Mouse (Mus musculus) brain, embryonic 14.5 days (tissue): ENCODE measurements around the gene Ogg1.

Source experiments
- CTCF ChIP-seq: fragments of 200-500 bp; IDR thresholded peaks from 2 replicates; pipeline ENCODE4 v1.5.1; 2012; ENCODE audit warnings: inconsistent platforms, mild to moderate bottlenecking, moderate library complexity, borderline replicate concordance; ENCODE audit not compliant: insufficient read depth, insufficient read length; ENCODE audit errors: extremely low read depth
- POLR2A ChIP-seq: fragments of 200-500 bp; IDR thresholded peaks from 2 replicates; pipeline ENCODE4 v1.6.1; 2012; ENCODE audit warnings: mild to moderate bottlenecking, inconsistent platforms, borderline replicate concordance; ENCODE audit not compliant: poor library complexity, insufficient read depth, insufficient read length, severe bottlenecking; ENCODE audit errors: extremely low read depth

- TF ChIP-seq POLR2A (no peak), CTCF (no peak)
Observed at GRCm38 (mm10) chr6:113287236-113287635, 39.5 kb upstream of the Ogg1 start.
